Mouse (Mus musculus): ENCODE measurements around the gene Spc25. TPM values are rescaled to one million over a fixed set of nuclear protein-coding genes. Genes with fewer than 3 reads are reported as not detected.

The Spc25 gene
- total and polyA plus RNA-seq, 2 experiments from 2014 or later: 21.2 to 47.8 TPM

DNA sequence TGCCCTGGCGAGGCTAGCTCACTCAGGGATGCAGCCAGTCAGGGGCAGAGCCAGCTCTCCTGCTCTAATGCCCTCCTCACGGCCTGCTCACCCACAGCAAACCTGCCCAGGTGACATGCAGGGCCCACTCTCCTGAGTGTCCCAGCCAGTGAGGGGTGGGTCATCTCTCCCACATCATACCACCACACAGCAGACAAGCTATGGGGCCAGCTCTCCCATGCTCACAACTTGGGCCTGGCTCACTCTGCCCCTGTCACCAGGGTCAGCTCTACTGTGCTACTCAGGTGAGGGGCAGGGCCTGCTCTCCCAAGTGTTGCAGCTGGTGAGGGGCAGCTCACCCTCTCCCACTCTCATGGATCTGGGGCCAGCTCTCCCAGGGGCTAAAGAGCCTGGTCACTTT is 18.0 kb downstream of the Spc25 start:
- Histone ChIP-seq H3K4me1 (ENCODE audit: control insufficient read depth, insufficient read depth) (no peaks in the 10 kb centered on the region), H3K4me3 (ENCODE audit: low read depth, low read length) (no peak overlapping the region), H3K36me3 (replicated peaks; ENCODE audit: control insufficient read depth, insufficient read depth, low read length) (peaks cover 15% of the 10 kb centered on the region), H3K9ac (replicated peaks; ENCODE audit: low read depth, low read length) (no peak overlapping the region), H3K4me2 (ENCODE audit: low read depth, low read length) (no peak overlapping the region), H3K9me3 (replicated peaks; ENCODE audit: control insufficient read depth, low read length) (no peaks in the 10 kb centered on the region), H3K27me3 (ENCODE audit: control insufficient read depth, insufficient read depth, low read length) (no peaks in the 10 kb centered on the region), H3K27ac (ENCODE audit: low read depth) (no peak overlapping the region)
- DNase-seq (ENCODE audit: low spot score) (no peak), ATAC-seq (ENCODE audit: insufficient read depth, low read depth) (no peak)
- no peak for TF ChIP-seq EP300 (IDR thresholded peaks at IDR 0.05; ENCODE audit: low read depth)
- no peak for TF ChIP-seq CTCF (IDR thresholded peaks at IDR 0.05; ENCODE audit: low read depth)
- WGBS: 83% methylated on average over 2 of the region's 2 CpGs

DNA sequence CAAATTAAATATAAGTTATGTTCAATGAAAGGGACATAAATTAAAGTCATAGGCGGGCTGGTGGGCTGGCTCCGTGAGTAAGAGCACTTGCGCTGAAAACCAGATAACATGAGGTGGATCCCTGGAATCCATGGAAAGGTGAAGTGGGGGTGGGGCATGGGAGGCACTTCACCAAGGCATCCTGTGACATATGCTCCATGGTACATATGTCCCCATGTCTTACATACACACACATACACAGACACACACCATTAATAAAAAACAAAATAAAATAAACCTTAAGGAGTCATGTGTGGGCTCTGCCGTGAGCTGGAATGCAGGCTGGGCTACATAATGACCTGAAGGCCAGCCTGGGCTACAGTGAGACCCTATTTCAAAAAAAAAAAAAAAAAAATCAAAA is 26.3 kb downstream of the Spc25 start:
- H3K9ac ChIP-seq (replicated peaks; ENCODE audit: low read depth, low read length): no peak overlapping the region
- no peaks in the 10 kb centered on the region for H3K27me3 ChIP-seq (ENCODE audit: control insufficient read depth, insufficient read depth, low read length)
- H3K36me3 ChIP-seq (replicated peaks; ENCODE audit: control insufficient read depth, insufficient read depth, low read length): 0 out of 2 replicates have a peak, but pooled peaks cover 2% of the 10 kb centered on the region
- no peak for ATAC-seq (ENCODE audit: insufficient read depth, low read depth)
- 86% methylated on average over 4 of the region's 4 CpGs for WGBS
- no peak overlapping the region for H3K4me2 ChIP-seq (ENCODE audit: low read depth, low read length)
- no peak overlapping the region for H3K27ac ChIP-seq (ENCODE audit: low read depth)
- H3K4me3 ChIP-seq (ENCODE audit: low read depth, low read length): no peak overlapping the region
- no peak for DNase-seq (ENCODE audit: low spot score)
- H3K4me1 ChIP-seq (ENCODE audit: control insufficient read depth, insufficient read depth): no peaks in the 10 kb centered on the region
- TF ChIP-seq EP300 (IDR thresholded peaks at IDR 0.05; ENCODE audit: low read depth) (no peak), CTCF (IDR thresholded peaks at IDR 0.05; ENCODE audit: low read depth) (no peak)
- H3K9me3 ChIP-seq (replicated peaks; ENCODE audit: control insufficient read depth, low read length): no peaks in the 10 kb centered on the region

DNA sequence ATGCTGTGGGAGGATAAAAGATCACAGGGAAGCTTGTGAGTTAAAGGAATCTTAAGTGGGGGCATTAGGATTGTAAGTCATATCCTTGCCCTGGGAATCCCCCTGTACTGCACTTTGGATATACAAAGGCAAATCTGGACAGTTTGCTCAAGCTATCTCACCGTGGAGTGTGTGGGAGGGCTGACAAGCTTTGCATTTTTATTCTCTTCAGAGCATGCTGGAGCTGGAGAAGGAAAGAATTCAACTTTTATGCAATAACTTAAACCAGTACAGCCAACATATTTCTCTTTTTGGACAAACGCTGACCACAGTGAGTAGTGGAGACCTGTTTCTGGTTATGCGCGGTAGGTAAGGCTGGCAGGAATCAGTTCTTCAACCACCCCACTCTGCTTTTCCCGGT is 30.7 kb downstream of the Spc25 start:
- WGBS: 79% methylated on average over 5 of the region's 5 CpGs
- ATAC-seq (ENCODE audit: insufficient read depth, low read depth): no peak

DNA sequence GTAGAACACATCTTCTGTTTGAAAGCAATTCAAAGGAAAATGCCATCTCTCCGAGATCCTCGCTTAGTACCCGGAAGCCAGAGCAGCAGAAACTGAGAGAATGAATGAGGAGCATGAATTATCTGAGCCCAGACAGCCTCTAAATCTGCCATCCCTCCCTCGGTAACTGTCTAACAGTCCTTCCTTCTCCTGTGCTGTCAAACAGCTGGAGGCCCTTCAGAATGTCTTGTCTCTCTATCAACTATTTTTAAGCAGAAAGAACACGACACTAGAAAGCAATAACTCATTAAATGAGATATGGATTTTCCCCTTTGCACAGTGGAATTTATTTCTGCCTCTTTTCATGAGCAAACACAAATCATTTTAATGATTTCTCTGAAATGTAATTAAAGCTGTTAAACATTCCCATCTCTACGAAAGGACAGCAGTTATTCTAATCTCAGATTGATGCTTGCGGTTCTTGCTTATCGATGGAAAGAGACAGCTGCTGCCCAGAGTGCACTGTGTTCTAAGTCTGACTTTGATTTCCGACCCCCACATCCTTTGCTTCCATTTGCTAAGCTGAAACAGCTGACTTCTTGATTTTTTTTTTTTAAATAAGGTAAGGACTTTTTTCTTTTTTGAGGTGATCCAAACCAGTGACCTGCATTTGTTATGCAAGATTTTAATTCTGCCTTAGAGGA is 35.5 kb downstream of the Spc25 start:
- ATAC-seq (ENCODE audit: insufficient read depth, low read depth): no peak
- no peak overlapping the region for H3K4me3 ChIP-seq (ENCODE audit: low read depth, low read length)
- no peak for TF ChIP-seq EP300 (IDR thresholded peaks at IDR 0.05; ENCODE audit: low read depth)
- TF ChIP-seq CTCF (IDR thresholded peaks at IDR 0.05; ENCODE audit: low read depth): no peak
- no peak for DNase-seq (ENCODE audit: low spot score)
- H3K27me3 ChIP-seq (ENCODE audit: control insufficient read depth, insufficient read depth, low read length): no peaks in the 10 kb centered on the region
- WGBS: 71% methylated on average over 9 of the region's 9 CpGs
- H3K4me2 ChIP-seq (ENCODE audit: low read depth, low read length): no peak overlapping the region
- no peaks in the 10 kb centered on the region for H3K4me1 ChIP-seq (ENCODE audit: control insufficient read depth, insufficient read depth)
- no peak overlapping the region for H3K27ac ChIP-seq (ENCODE audit: low read depth)
- no peaks in the 10 kb centered on the region; the same call in 1 of the 2 replicates for H3K9me3 ChIP-seq (replicated peaks; ENCODE audit: control insufficient read depth, low read length)
- H3K36me3 ChIP-seq (replicated peaks; ENCODE audit: control insufficient read depth, insufficient read depth, low read length): 0 out of 2 replicates have a peak, but pooled peaks cover 2% of the 10 kb centered on the region
- H3K9ac ChIP-seq (replicated peaks; ENCODE audit: low read depth, low read length): no peak overlapping the region

More for the DNA sequence above, 30.7 kb downstream of the Spc25 start:
- DNase-seq (ENCODE audit: low spot score): no peak
- H3K27me3 ChIP-seq (ENCODE audit: control insufficient read depth, insufficient read depth, low read length): no peaks in the 10 kb centered on the region
- no peak overlapping the region for H3K4me3 ChIP-seq (ENCODE audit: low read depth, low read length)
- 0 out of 2 replicates have a peak, but pooled peaks cover 2% of the 10 kb centered on the region for H3K36me3 ChIP-seq (replicated peaks; ENCODE audit: control insufficient read depth, insufficient read depth, low read length)
- TF ChIP-seq EP300 (IDR thresholded peaks at IDR 0.05; ENCODE audit: low read depth): no peak
- TF ChIP-seq CTCF (IDR thresholded peaks at IDR 0.05; ENCODE audit: low read depth): no peak
- no peak overlapping the region for H3K9ac ChIP-seq (replicated peaks; ENCODE audit: low read depth, low read length)
- no peaks in the 10 kb centered on the region; the same call in 1 of the 2 replicates for H3K9me3 ChIP-seq (replicated peaks; ENCODE audit: control insufficient read depth, low read length)
- H3K4me2 ChIP-seq (ENCODE audit: low read depth, low read length): no peak overlapping the region
- H3K27ac ChIP-seq (ENCODE audit: low read depth): no peak overlapping the region
- no peaks in the 10 kb centered on the region for H3K4me1 ChIP-seq (ENCODE audit: control insufficient read depth, insufficient read depth)

DNA sequence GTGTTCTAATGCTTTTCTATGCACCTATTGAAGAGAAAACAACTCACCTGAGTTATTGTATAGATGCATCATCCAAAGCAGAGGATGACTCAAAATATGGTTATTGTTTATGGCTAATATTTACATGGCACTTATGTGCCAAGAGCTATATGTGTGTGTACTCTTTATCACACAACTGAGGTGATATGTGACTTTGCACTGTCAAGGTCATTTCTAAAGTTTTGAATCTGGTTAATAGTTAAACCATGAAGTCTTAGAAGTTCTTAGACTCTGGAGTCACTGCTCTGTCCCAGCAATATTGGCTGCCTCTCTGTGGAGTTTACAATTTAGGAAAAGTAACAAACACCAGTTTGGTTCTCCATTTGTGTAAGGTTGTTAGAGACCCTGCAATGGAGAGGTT is 47.1 kb downstream of the Spc25 start:
- H3K27me3 ChIP-seq (ENCODE audit: control insufficient read depth, insufficient read depth, low read length): no peaks in the 10 kb centered on the region
- no peak overlapping the region for H3K9ac ChIP-seq (replicated peaks; ENCODE audit: low read depth, low read length)
- H3K4me3 ChIP-seq (ENCODE audit: low read depth, low read length): no peak overlapping the region
- no peak overlapping the region for H3K27ac ChIP-seq (ENCODE audit: low read depth)
- no peaks in the 10 kb centered on the region for H3K9me3 ChIP-seq (replicated peaks; ENCODE audit: control insufficient read depth, low read length)
- no peaks in the 10 kb centered on the region for H3K36me3 ChIP-seq (replicated peaks; ENCODE audit: control insufficient read depth, insufficient read depth, low read length)
- no peak for DNase-seq (ENCODE audit: low spot score)
- no peak for ATAC-seq (ENCODE audit: insufficient read depth, low read depth)
- H3K4me2 ChIP-seq (ENCODE audit: low read depth, low read length): no peak overlapping the region
- no peak for TF ChIP-seq CTCF (IDR thresholded peaks at IDR 0.05; ENCODE audit: low read depth)
- TF ChIP-seq EP300 (IDR thresholded peaks at IDR 0.05; ENCODE audit: low read depth): no peak
- no peaks in the 10 kb centered on the region; the same call in 1 of the 2 replicates for H3K4me1 ChIP-seq (ENCODE audit: control insufficient read depth, insufficient read depth)

DNA sequence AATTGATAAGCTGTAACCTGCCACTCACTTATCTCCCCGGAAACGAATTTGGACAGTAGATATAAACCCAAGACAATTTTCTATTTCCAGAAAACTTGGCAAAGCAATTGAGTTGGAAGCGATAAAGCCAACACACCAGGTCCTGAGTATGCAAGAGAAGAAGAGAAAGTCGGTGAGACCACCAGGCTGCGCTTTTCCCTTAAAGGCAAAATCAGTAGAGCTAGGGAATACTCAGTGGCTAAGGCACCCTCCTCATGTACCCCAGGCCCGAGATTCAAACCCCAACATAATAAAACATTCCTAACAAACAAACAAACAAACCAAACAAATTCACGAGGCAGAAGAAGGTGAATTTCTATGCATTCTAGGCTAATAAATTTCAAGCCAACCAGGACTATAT is 49.7 kb downstream of the Spc25 start:
- 46% methylated on average over 7 of the region's 7 CpGs for WGBS
- Histone ChIP-seq H3K4me2 (ENCODE audit: low read depth, low read length) (no peak overlapping the region), H3K9ac (replicated peaks; ENCODE audit: low read depth, low read length) (no peak overlapping the region), H3K27ac (ENCODE audit: low read depth) (no peak overlapping the region), H3K27me3 (ENCODE audit: control insufficient read depth, insufficient read depth, low read length) (no peaks in the 10 kb centered on the region), H3K4me1 (ENCODE audit: control insufficient read depth, insufficient read depth) (no peaks in the 10 kb centered on the region), H3K36me3 (replicated peaks; ENCODE audit: control insufficient read depth, insufficient read depth, low read length) (no peaks in the 10 kb centered on the region), H3K9me3 (replicated peaks; ENCODE audit: control insufficient read depth, low read length) (no peaks in the 10 kb centered on the region), H3K4me3 (ENCODE audit: low read depth, low read length) (no peak overlapping the region)
- ATAC-seq (ENCODE audit: insufficient read depth, low read depth) (no peak), DNase-seq (ENCODE audit: low spot score) (no peak)
- TF ChIP-seq CTCF (IDR thresholded peaks at IDR 0.05; ENCODE audit: low read depth) (no peak), EP300 (IDR thresholded peaks at IDR 0.05; ENCODE audit: low read depth) (no peak)
